Mouse (Mus musculus) hindbrain, embryonic 11.5 days (tissue): ENCODE measurements around the gene Cst9. TPM values are rescaled to one million over a fixed set of nuclear protein-coding genes. Genes with fewer than 3 reads are reported as not detected.

Experiments used
- ATAC-seq: fragments of 200-750 bp; cut with Nextera tagmentation; 2 replicates; pipeline ENCODE4 v1.8.0; 2017; ENCODE audit warnings: mild to moderate bottlenecking, moderate TSS enrichment, moderate library complexity; ENCODE audit not compliant: low FRiP score
- DNase-seq: peaks from one replicate; pipeline ENCODE4 v3.0.0-alpha.2; 2015; ENCODE audit warnings: low spot score
- H3K27ac ChIP-seq: fragments of 300-500 bp; sonication (generic); 2 replicates; pipeline ENCODE4 v1.5.1; 2014; ENCODE audit warnings: mild to moderate bottlenecking, low read depth, low read length
- H3K27me3 ChIP-seq: fragments of 300-500 bp; sonication (generic); 2 replicates; pipeline ENCODE4 v1.6.1; 2014; ENCODE audit warnings: mild to moderate bottlenecking, low read length, moderate library complexity, mixed read lengths; ENCODE audit not compliant: control insufficient read depth, insufficient read depth
- H3K36me3 ChIP-seq: fragments of 300-500 bp; sonication (generic); 2 replicates; pipeline ENCODE4 v1.6.1; 2014; ENCODE audit warnings: mild to moderate bottlenecking, low read length, moderate library complexity, mixed read lengths; ENCODE audit not compliant: control insufficient read depth, insufficient read depth
- H3K4me1 ChIP-seq: fragments of 300-500 bp; sonication (generic); replicated peaks from 2 replicates; pipeline ENCODE4 v1.6.1; 2014; ENCODE audit warnings: low read length, mixed read lengths; ENCODE audit not compliant: control insufficient read depth, insufficient read depth
- H3K4me2 ChIP-seq: fragments of 300-500 bp; sonication (generic); replicated peaks from 2 replicates; pipeline ENCODE4 v1.6.1; 2014; ENCODE audit warnings: mild to moderate bottlenecking, low read depth, low read length
- H3K4me3 ChIP-seq: fragments of 300-500 bp; sonication (generic); 2 replicates; pipeline ENCODE4 v1.5.1; 2014; ENCODE audit warnings: low read depth, low read length
- H3K9ac ChIP-seq: fragments of 300-500 bp; sonication (generic); 2 replicates; pipeline ENCODE4 v1.6.1; 2014; ENCODE audit warnings: low read depth, low read length
- H3K9me3 ChIP-seq: fragments of 300-500 bp; sonication (generic); 2 replicates; pipeline ENCODE4 v1.6.1; 2016; ENCODE audit warnings: low read length; ENCODE audit not compliant: control insufficient read depth
- WGBS: fragments of 180-500 bp; shearing (Covaris S2); extraction: QIAGEN DNeasy Blood & Tissue Kit; methylation state at CpG from one replicate; pipeline ENCODE4 v1.1.7; 2014; 5-methylcytosine and 5-hydroxymethylcytosine counted together
- polyA plus RNA-seq: library from polyadenylated mRNA; unstranded; fragments of >200 nt; fragmentation: Nextera tagmentation; extraction: Ambion mirVana; gene quantifications from 2 replicates; pipeline ENCODE4 v1.2.1, GENCODE M21; 2014

Cst9 gene
- polyA plus RNA-seq, result not detected in 2 replicates

DNA sequence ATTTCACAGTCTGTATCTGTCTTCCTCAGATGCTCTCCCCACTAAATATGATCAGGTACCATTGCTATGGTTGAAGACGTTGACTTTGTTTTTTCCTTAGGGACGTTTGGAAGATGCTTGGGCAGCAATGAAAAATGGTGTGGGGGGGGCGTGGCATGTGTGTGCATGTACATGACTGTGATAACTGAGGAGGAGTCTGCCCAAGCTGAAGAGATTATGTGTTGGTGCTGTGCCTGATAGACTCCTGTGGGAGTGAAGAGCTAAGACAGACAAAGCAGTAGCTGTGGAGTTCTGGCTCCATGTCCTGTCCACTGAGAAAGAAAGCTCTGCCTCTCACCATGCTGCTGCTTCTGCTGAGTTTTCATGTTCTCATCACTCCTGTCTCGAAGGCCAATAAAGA lies at the start of gene Cst9:
TSS of gene Cst9 (plus strand) at position 236 of the 400 bp plus-strand sequence.
- no peak within 1 kb of the TSS for H3K9ac ChIP-seq
- no peak for ATAC-seq
- H3K36me3 ChIP-seq, result no peaks in the 10 kb centered on the region

DNA sequence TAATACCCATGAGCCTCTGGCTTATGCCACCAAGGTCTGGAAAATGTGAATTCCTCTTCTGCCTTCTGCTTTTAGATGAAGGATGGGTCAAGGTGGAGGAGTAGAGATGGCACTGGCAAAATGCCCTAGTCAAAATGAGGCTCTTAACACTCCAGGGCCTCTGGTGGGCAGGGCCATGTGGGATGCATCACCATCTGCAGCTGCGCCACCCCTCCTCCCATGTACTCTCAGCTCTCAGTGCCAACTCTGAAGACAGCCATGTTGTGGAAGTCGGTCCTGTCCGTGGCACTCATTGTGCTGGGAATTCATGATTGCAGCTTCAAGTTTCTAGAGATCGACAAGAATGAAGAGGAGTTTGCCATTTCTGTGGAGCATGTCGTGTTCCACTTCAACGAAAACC lies 45.8 kb upstream of the Cst9 start, which contains the start of gene Cst12:
TSS of gene Cst12 (plus strand) at position 220 of the 400 bp plus-strand sequence.
- no peak within 1 kb of the TSS for H3K9ac ChIP-seq
- no peaks in the 10 kb centered on the region for H3K9me3 ChIP-seq
- DNase-seq (no peak), ATAC-seq (no peak)
- WGBS, result 96% methylated on average over 6 of the region's 6 CpGs
- H3K4me3 ChIP-seq, result no peak within 1 kb of the TSS
- H3K27me3 ChIP-seq, result no peaks in the 10 kb centered on the region
- H3K4me2 ChIP-seq, result no peak within 1 kb of the TSS
- no peak within 1 kb of the TSS for H3K27ac ChIP-seq
- no peaks in the 10 kb centered on the region for H3K4me1 ChIP-seq
- no peaks in the 10 kb centered on the region for H3K36me3 ChIP-seq

More for the DNA sequence above, at the start of gene Cst9:
- Histone ChIP-seq H3K4me3 (no peak within 1 kb of the TSS), H3K4me1 (no peaks in the 10 kb centered on the region), H3K27me3 (no peaks in the 10 kb centered on the region), H3K9me3 (no peaks in the 10 kb centered on the region), H3K4me2 (no peak within 1 kb of the TSS), H3K27ac (no peak within 1 kb of the TSS)
- DNase-seq, result no peak
- WGBS, result 71% methylated on average over 4 of the region's 4 CpGs

GRCm38 (mm10) chr2:148798485-148798884 lies 36.5 kb upstream of the Cst9 start, which contains the start of gene Cst8:
Gene Cst8 (plus strand): TSS chr2:148798785.
- no peak for ATAC-seq
- no peak for DNase-seq
- Histone ChIP-seq H3K9ac (no peak within 1 kb of the TSS), H3K27me3 (no peaks in the 10 kb centered on the region), H3K27ac (no peak within 1 kb of the TSS), H3K4me3 (no peak within 1 kb of the TSS), H3K36me3 (no peaks in the 10 kb centered on the region), H3K9me3 (no peaks in the 10 kb centered on the region), H3K4me1 (no peaks in the 10 kb centered on the region), H3K4me2 (no peak within 1 kb of the TSS)
- 95% methylated on average over 1 of the region's 1 CpGs for WGBS

GRCm38 (mm10) chr2:148801491-148801921 lies 33.4 kb upstream of the Cst9 start:
- H3K4me1 ChIP-seq, result no peaks in the 10 kb centered on the region
- no peaks in the 10 kb centered on the region for H3K36me3 ChIP-seq
- no peak for DNase-seq
- 65% methylated on average over 3 of the region's 3 CpGs for WGBS
- no peak overlapping the region for H3K4me3 ChIP-seq
- H3K27ac ChIP-seq, result no peak overlapping the region
- H3K4me2 ChIP-seq, result no peak overlapping the region
- no peaks in the 10 kb centered on the region for H3K27me3 ChIP-seq
- ATAC-seq, result no peak
- no peak overlapping the region for H3K9ac ChIP-seq
- no peaks in the 10 kb centered on the region for H3K9me3 ChIP-seq

GRCm38 (mm10) chr2:148806696-148807095 lies 28.3 kb upstream of the Cst9 start:
- Histone ChIP-seq H3K4me3 (no peak overlapping the region), H3K4me1 (no peaks in the 10 kb centered on the region), H3K36me3 (no peaks in the 10 kb centered on the region), H3K9ac (no peak overlapping the region), H3K27ac (no peak overlapping the region), H3K4me2 (no peak overlapping the region), H3K27me3 (no peaks in the 10 kb centered on the region), H3K9me3 (no peaks in the 10 kb centered on the region)
- WGBS, result 86% methylated on average over 6 of the region's 6 CpGs
- DNase-seq (no peak), ATAC-seq (no peak)

DNA sequence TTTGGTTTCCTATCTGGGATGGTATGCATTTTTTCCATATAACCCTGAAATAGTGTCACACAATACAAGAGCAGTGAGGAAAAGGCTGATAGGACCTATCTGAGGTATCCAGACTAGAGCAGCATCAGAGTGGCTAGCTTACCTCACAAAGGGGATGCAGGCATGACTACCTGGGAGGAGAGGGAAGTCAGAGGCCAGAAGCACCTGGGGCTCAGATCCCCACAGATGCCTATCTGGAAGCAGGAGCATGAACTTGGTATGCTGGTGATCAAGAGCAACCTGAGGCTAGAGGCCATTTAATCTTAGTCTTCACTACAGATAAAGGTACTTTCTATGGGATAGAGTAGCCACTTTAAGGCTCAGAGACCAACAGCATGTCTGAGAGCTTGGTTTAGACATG lies 15.0 kb upstream of the Cst9 start, which contains the start of gene Cst13:
TSS of gene Cst13 (plus strand) at position 173 of the 400 bp plus-strand sequence.
- no peaks in the 10 kb centered on the region for H3K9me3 ChIP-seq
- H3K4me1 ChIP-seq, result no peaks in the 10 kb centered on the region
- H3K27me3 ChIP-seq, result no peaks in the 10 kb centered on the region
- H3K36me3 ChIP-seq, result no peaks in the 10 kb centered on the region
- ATAC-seq (no peak), DNase-seq (no peak)
- H3K27ac ChIP-seq, result no peak within 1 kb of the TSS
- no peak within 1 kb of the TSS for H3K9ac ChIP-seq
- H3K4me3 ChIP-seq, result no peak within 1 kb of the TSS
- no peak within 1 kb of the TSS for H3K4me2 ChIP-seq

- Histone ChIP-seq H3K4me2 (no peak overlapping the region), H3K27ac (no peak overlapping the region), H3K4me1 (no peaks in the 10 kb centered on the region), H3K9me3 (no peaks in the 10 kb centered on the region), H3K36me3 (no peaks in the 10 kb centered on the region), H3K9ac (no peak overlapping the region), H3K4me3 (no peak overlapping the region), H3K27me3 (no peaks in the 10 kb centered on the region)
- DNase-seq, result no peak
- 85% methylated on average over 1 of the region's 1 CpGs for WGBS
- ATAC-seq, result no peak
These were observed 9.0 kb upstream of the Cst9 start for GRCm38 (mm10) chr2:148825986-148826385.

DNA sequence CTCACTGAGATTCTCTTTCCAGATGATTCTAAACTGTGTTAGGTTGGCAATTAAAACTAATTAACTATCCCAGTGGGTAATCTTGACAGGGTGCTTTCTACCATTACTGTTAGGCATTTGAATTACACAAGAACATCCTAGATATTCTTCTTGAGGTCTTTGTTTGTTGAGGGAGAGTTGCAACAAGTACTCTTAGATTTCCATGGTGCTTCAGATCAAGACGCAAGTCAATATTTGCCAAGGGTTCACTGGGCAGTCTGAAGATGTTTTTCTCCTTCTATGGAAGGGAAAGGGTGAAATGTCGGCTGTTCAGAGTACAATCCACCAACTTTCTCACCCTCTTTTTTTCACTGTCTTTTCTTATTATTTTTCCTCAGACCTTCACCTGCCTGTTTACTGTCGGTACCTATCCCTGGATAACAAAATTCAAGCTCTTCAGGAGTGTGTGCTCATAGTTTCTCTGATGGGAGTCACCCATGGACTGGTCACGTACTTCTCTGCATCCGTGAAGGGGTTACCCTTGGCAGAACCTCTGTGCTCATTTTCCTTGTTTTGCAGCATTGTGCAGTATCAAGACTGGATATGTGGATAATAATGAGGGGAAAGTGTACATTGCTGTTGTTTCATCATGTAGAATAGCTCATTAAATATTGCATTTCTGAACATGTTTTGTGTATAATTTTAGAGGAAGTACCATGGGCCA lies 3.3 kb downstream of the Cst9 start:
- H3K4me3 ChIP-seq, result no peak overlapping the region
- 85% methylated on average over 5 of the region's 5 CpGs for WGBS
- DNase-seq (no peak), ATAC-seq (no peak)
- no peak overlapping the region for H3K9ac ChIP-seq
- no peaks in the 10 kb centered on the region for H3K4me1 ChIP-seq
- no peaks in the 10 kb centered on the region for H3K9me3 ChIP-seq
- H3K27ac ChIP-seq, result no peak overlapping the region
- H3K27me3 ChIP-seq, result no peaks in the 10 kb centered on the region
- H3K36me3 ChIP-seq, result no peaks in the 10 kb centered on the region
- no peak overlapping the region for H3K4me2 ChIP-seq

DNA sequence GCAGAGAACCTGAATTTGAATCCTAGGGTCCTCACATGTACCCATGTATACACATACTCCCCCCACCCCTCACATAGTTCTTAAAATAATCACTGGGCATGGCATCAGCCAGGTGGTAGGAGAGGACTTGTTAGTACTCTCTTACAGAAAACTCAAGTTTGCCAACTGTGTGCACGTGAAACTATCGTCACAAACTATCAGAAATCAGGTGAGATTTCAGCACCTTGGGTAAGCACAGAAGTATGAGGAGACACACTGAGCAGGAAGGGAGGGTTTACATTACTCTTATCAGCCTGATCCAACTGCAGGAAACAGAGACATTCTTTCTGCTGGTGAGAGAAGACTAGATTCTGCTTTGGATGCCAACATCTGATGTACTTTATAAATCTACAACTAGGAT lies 4.3 kb downstream of the Cst9 start:
- no peak overlapping the region for H3K27ac ChIP-seq
- no peaks in the 10 kb centered on the region for H3K9me3 ChIP-seq
- no peak for DNase-seq

More for the DNA sequence above, 4.3 kb downstream of the Cst9 start:
- Histone ChIP-seq H3K4me2 (no peak overlapping the region), H3K4me1 (no peaks in the 10 kb centered on the region), H3K9ac (no peak overlapping the region), H3K4me3 (no peak overlapping the region), H3K36me3 (no peaks in the 10 kb centered on the region), H3K27me3 (no peaks in the 10 kb centered on the region)
- ATAC-seq, result no peak
- 96% methylated on average over 2 of the region's 2 CpGs for WGBS
